Mouse (Mus musculus) stomach, embryonic 16.5 days (tissue): ENCODE measurements at regions not wholly inside any gene's neighbourhood (a gene's known extent, or its start where the extent isn't known, plus 50 kb on each side); places are given as distances from the start of the nearest gene placed in this dataset.

Experiments used
- ATAC-seq: fragments of 200-750 bp; cut with Nextera tagmentation; 2 replicates; pipeline ENCODE4 v1.8.0; 2017; ENCODE audit warnings: moderate number of reproducible peaks, moderate TSS enrichment; ENCODE audit not compliant: insufficient read depth, low FRiP score
- H3K27ac ChIP-seq: fragments of 300-500 bp; sonication (generic); 2 replicates; pipeline ENCODE4 v1.5.1; 2014; ENCODE audit warnings: low read length
- H3K27me3 ChIP-seq: fragments of 300-500 bp; sonication (generic); 2 replicates; pipeline ENCODE4 v1.6.1; 2014; ENCODE audit warnings: low read length, control low read depth, mixed read lengths; ENCODE audit not compliant: control insufficient read depth, insufficient read depth
- H3K36me3 ChIP-seq: fragments of 300-500 bp; sonication (generic); 2 replicates; pipeline ENCODE4 v1.6.1; 2014; ENCODE audit warnings: low read length; ENCODE audit not compliant: control insufficient read depth, insufficient read depth
- H3K4me1 ChIP-seq: fragments of 300-500 bp; sonication (generic); 2 replicates; pipeline ENCODE4 v1.6.1; 2014; ENCODE audit warnings: low read length, control low read depth, mixed read lengths; ENCODE audit not compliant: control insufficient read depth, insufficient read depth
- H3K4me2 ChIP-seq: fragments of 300-500 bp; sonication (generic); 2 replicates; pipeline ENCODE4 v1.6.1; 2014; ENCODE audit warnings: low read depth, low read length, mixed read lengths
- H3K4me3 ChIP-seq: fragments of 300-500 bp; sonication (generic); replicated peaks from 2 replicates; pipeline ENCODE4 v1.5.1; 2014; ENCODE audit warnings: mild to moderate bottlenecking, low read length
- H3K9ac ChIP-seq: fragments of 300-500 bp; sonication (generic); 2 replicates; pipeline ENCODE4 v1.6.1; 2014; ENCODE audit warnings: low read length
- H3K9me3 ChIP-seq: fragments of 300-500 bp; sonication (generic); replicated peaks from 2 replicates; pipeline ENCODE4 v1.6.1; 2016; ENCODE audit warnings: low read length, control low read depth; ENCODE audit not compliant: control insufficient read depth
- WGBS: fragments of 180-500 bp; shearing (Covaris S2); extraction: QIAGEN DNeasy Blood & Tissue Kit; methylation state at CpG from one replicate; pipeline ENCODE4 v1.1.7; 2014; 5-methylcytosine and 5-hydroxymethylcytosine counted together

- ATAC-seq, result no peak
- no peak overlapping the region for H3K27ac ChIP-seq
- H3K9me3 ChIP-seq, result no peaks in the 10 kb centered on the region
- no peaks in the 10 kb centered on the region for H3K4me1 ChIP-seq
- H3K9ac ChIP-seq, result no peak overlapping the region
- H3K4me2 ChIP-seq, result no peak overlapping the region
- no peak overlapping the region for H3K4me3 ChIP-seq
- WGBS, result 76% methylated on average over 3 of the region's 3 CpGs
- no peaks in the 10 kb centered on the region for H3K27me3 ChIP-seq
- no peaks in the 10 kb centered on the region for H3K36me3 ChIP-seq
Measured at GRCm38 (mm10) chr13:41541139-41541538, 54.0 kb upstream of the Nedd9 start.

- Histone ChIP-seq H3K27ac (no peak overlapping the region), H3K4me3 (no peak overlapping the region), H3K9ac (no peak overlapping the region), H3K4me2 (no peak overlapping the region), H3K27me3 (no peaks in the 10 kb centered on the region), H3K36me3 (no peaks in the 10 kb centered on the region), H3K9me3 (no peaks in the 10 kb centered on the region), H3K4me1 (no peaks in the 10 kb centered on the region)
- ATAC-seq, result no peak
- 85% methylated on average over 8 of the region's 8 CpGs for WGBS
Measured at GRCm38 (mm10) chr13:41546063-41546462, 58.9 kb upstream of the Nedd9 start.

GRCm38 (mm10) chr13:41546531-41546930 is 59.2 kb upstream of the Tmem170b start:
- H3K27ac ChIP-seq, result no peak overlapping the region
- no peaks in the 10 kb centered on the region for H3K9me3 ChIP-seq
- H3K4me2 ChIP-seq, result no peak overlapping the region
- H3K36me3 ChIP-seq, result no peaks in the 10 kb centered on the region
- no peaks in the 10 kb centered on the region for H3K27me3 ChIP-seq
- no peaks in the 10 kb centered on the region for H3K4me1 ChIP-seq
- no peak overlapping the region for H3K9ac ChIP-seq
- ATAC-seq, result no peak
- no peak overlapping the region for H3K4me3 ChIP-seq
- 82% methylated on average over 9 of the region's 9 CpGs for WGBS

- no peak overlapping the region for H3K9ac ChIP-seq
- H3K27me3 ChIP-seq, result no peaks in the 10 kb centered on the region
- 0 out of 2 replicates have a peak, but pooled peaks have one; percentile 53 for ATAC-seq
- no peak overlapping the region for H3K27ac ChIP-seq
- H3K4me3 ChIP-seq, result no peak overlapping the region
- no peak overlapping the region for H3K4me2 ChIP-seq
- no peaks in the 10 kb centered on the region for H3K36me3 ChIP-seq
- WGBS, result 62% methylated on average over 6 of the region's 6 CpGs
- no peaks in the 10 kb centered on the region for H3K9me3 ChIP-seq
- no peaks in the 10 kb centered on the region for H3K4me1 ChIP-seq
Measured at GRCm38 (mm10) chr13:41549283-41549682, 56.4 kb upstream of the Tmem170b start.

GRCm38 (mm10) chr13:41550246-41550900 is 55.3 kb upstream of the Tmem170b start:
- no peaks in the 10 kb centered on the region for H3K36me3 ChIP-seq
- no peaks in the 10 kb centered on the region for H3K27me3 ChIP-seq
- no peaks in the 10 kb centered on the region for H3K9me3 ChIP-seq
- H3K27ac ChIP-seq, result no peak overlapping the region
- H3K9ac ChIP-seq, result no peak overlapping the region
- WGBS, result 51% methylated on average over 8 of the region's 8 CpGs
- H3K4me1 ChIP-seq, result no peaks in the 10 kb centered on the region
- no peak overlapping the region for H3K4me2 ChIP-seq
- H3K4me3 ChIP-seq, result no peak overlapping the region
- ATAC-seq, result no peak

- Histone ChIP-seq H3K36me3 (no peaks in the 10 kb centered on the region), H3K27ac (no peak overlapping the region), H3K4me2 (no peak overlapping the region), H3K4me1 (no peaks in the 10 kb centered on the region), H3K27me3 (no peaks in the 10 kb centered on the region), H3K9ac (no peak overlapping the region), H3K9me3 (no peaks in the 10 kb centered on the region), H3K4me3 (no peak overlapping the region)
- WGBS, result 61% methylated on average over 14 of the region's 14 CpGs
- no peak for ATAC-seq
Measured at GRCm38 (mm10) chr13:41551711-41552349, 53.9 kb upstream of the Tmem170b start.

- no peak overlapping the region for H3K4me2 ChIP-seq
- no peak overlapping the region for H3K4me3 ChIP-seq
- no peak overlapping the region for H3K9ac ChIP-seq
- ATAC-seq, result no peak
- 84% methylated on average over 7 of the region's 7 CpGs for WGBS
- H3K27ac ChIP-seq, result no peak overlapping the region
- H3K4me1 ChIP-seq, result no peaks in the 10 kb centered on the region
- H3K27me3 ChIP-seq, result no peaks in the 10 kb centered on the region
- H3K36me3 ChIP-seq, result no peaks in the 10 kb centered on the region
- H3K9me3 ChIP-seq, result no peaks in the 10 kb centered on the region
Measured at GRCm38 (mm10) chr13:41554401-41554800, 51.3 kb upstream of the Tmem170b start.
